Mouse (Mus musculus) embryonic facial prominence, embryonic 11.5 days (tissue): ENCODE measurements around the gene Pced1b. TPM values are rescaled to one million over a fixed set of nuclear protein-coding genes. Genes with fewer than 3 reads are reported as not detected.

Experiments used
- ATAC-seq: fragments of 200-750 bp; cut with Nextera tagmentation; replicated peaks from 2 replicates; pipeline ENCODE4 v1.8.0; 2017; ENCODE audit warnings: low read depth; ENCODE audit not compliant: insufficient number of reproducible peaks, low FRiP score, low TSS enrichment
- DNase-seq: peaks from one replicate; pipeline ENCODE4 v3.0.0-alpha.2; 2015; ENCODE audit warnings: low spot score
- H3K27ac ChIP-seq: fragments of 300-500 bp; sonication (generic); replicated peaks from 2 replicates; pipeline ENCODE4 v1.5.1; 2014; ENCODE audit warnings: mild to moderate bottlenecking, low read depth, low read length, control low read depth
- H3K27me3 ChIP-seq: fragments of 300-500 bp; sonication (generic); 2 replicates; pipeline ENCODE4 v1.6.1; 2014; ENCODE audit warnings: mild to moderate bottlenecking, low read length, moderate library complexity, mixed read lengths; ENCODE audit not compliant: control insufficient read depth, insufficient read depth
- H3K36me3 ChIP-seq: fragments of 300-500 bp; sonication (generic); replicated peaks from 2 replicates; pipeline ENCODE4 v1.6.1; 2014; ENCODE audit warnings: low read depth, mild to moderate bottlenecking, low read length, moderate library complexity, mixed read lengths; ENCODE audit not compliant: control insufficient read depth, insufficient read depth
- H3K4me1 ChIP-seq: fragments of 300-500 bp; sonication (generic); 2 replicates; pipeline ENCODE4 v1.6.1; 2014; ENCODE audit warnings: low read length, mixed read lengths; ENCODE audit not compliant: control insufficient read depth, insufficient read depth
- H3K4me2 ChIP-seq: fragments of 300-500 bp; sonication (generic); 2 replicates; pipeline ENCODE4 v1.6.1; 2014; ENCODE audit warnings: low read depth, mild to moderate bottlenecking, control low read depth, low read length, moderate library complexity
- H3K4me3 ChIP-seq: fragments of 300-500 bp; sonication (generic); 2 replicates; pipeline ENCODE4 v1.5.1; 2014; ENCODE audit warnings: low read depth, low read length, control low read depth
- H3K9ac ChIP-seq: fragments of 300-500 bp; sonication (generic); replicated peaks from 2 replicates; pipeline ENCODE4 v1.6.1; 2014; ENCODE audit warnings: mild to moderate bottlenecking, control low read depth, low read length
- H3K9me3 ChIP-seq: fragments of 300-500 bp; sonication (generic); replicated peaks from 2 replicates; pipeline ENCODE4 v1.6.1; 2016; ENCODE audit warnings: mild to moderate bottlenecking, low read length, inconsistent platforms, mixed read lengths; ENCODE audit not compliant: control insufficient read depth
- WGBS: fragments of 180-500 bp; shearing (Covaris S2); extraction: QIAGEN DNeasy Blood & Tissue Kit; methylation state at CpG from one replicate; pipeline ENCODE4 v1.1.7; 2014; 5-methylcytosine and 5-hydroxymethylcytosine counted together
- polyA plus RNA-seq: library from polyadenylated mRNA; unstranded; fragments of >200 nt; fragmentation: Nextera tagmentation; extraction: Ambion mirVana; gene quantifications from 2 replicates; pipeline ENCODE4 v1.2.1, GENCODE M21; 2014

Gene Pced1b
- polyA plus RNA-seq, 1 experiment from 2014 or later, result 4.3 TPM

DNA sequence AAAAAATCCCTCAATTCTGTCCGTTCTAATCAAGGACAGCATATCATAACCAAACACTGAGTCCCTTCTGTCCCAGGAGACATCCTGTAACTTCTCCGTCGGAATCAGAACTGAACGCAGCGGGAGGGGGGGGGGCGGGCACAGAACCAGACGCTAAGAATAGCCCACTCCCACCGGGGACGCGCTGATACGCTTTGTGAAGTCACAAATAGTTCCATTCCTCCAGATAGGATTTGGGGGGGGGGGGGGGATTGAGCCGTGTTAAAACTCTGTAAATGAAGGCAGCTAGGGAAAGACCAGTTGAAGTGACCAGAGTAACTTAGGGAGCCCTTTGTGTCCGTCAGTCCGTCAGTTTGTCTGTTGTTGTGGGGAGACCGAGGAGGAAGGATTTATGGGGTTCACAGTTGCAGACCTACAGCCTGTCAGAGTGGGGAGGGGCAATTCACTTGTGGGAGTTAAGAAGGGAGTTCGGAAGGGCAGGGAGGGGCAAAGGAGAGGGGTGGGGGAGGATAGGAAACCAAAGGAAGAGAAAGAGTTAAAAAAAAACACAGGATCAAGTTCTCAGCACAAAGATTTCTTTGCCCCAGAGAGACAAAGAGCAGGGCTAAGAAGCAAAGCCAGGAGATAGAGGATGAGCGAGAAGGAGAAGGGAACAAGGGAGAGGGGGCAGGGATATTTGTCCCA lies 91.6 kb downstream of the Pced1b start:
- peak overlapping the region; percentile 44 for H3K4me2 ChIP-seq
- no peak overlapping the region for H3K27ac ChIP-seq
- DNase-seq, result peak; percentile 43
- ATAC-seq, result no peak
- peak overlapping the region; percentile 25 for H3K9ac ChIP-seq
- H3K9me3 ChIP-seq, result no peaks in the 10 kb centered on the region
- peak overlapping the region; percentile 21; the same call in 1 of the 2 replicates for H3K4me3 ChIP-seq
- H3K4me1 ChIP-seq, result no peaks in the 10 kb centered on the region
- 5% methylated on average over 17 of the region's 17 CpGs for WGBS
- H3K36me3 ChIP-seq, result no peaks in the 10 kb centered on the region
- H3K27me3 ChIP-seq, result no peaks in the 10 kb centered on the region

DNA sequence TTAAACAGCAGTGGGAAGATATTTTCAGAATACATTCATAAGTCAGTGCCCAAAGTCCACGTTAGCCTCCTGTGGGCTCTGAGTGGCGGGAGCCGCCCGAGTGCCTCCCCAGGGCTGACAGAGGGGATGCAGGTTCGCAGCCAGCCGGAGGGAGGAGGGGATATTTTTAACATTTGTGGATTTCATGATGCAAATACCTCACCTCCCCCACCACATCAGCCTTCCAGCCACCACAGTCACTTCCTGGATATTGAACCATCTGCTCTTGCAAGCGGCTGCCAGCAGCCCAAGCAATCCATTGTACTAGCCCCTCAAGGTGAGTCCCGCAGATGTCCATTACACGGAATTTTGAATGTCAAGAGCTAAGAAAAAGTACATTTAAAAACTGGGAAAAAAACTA lies 95.4 kb downstream of the Pced1b start:
- H3K36me3 ChIP-seq, result no peaks in the 10 kb centered on the region
- H3K27me3 ChIP-seq, result no peaks in the 10 kb centered on the region
- no peak overlapping the region for H3K27ac ChIP-seq
- ATAC-seq (no peak), DNase-seq (no peak)
- H3K4me2 ChIP-seq, result no peak overlapping the region
- H3K9me3 ChIP-seq, result no peaks in the 10 kb centered on the region
- no peak overlapping the region for H3K4me3 ChIP-seq
- H3K4me1 ChIP-seq, result no peaks in the 10 kb centered on the region
- no peak overlapping the region for H3K9ac ChIP-seq
- WGBS, result 89% methylated on average over 9 of the region's 9 CpGs

DNA sequence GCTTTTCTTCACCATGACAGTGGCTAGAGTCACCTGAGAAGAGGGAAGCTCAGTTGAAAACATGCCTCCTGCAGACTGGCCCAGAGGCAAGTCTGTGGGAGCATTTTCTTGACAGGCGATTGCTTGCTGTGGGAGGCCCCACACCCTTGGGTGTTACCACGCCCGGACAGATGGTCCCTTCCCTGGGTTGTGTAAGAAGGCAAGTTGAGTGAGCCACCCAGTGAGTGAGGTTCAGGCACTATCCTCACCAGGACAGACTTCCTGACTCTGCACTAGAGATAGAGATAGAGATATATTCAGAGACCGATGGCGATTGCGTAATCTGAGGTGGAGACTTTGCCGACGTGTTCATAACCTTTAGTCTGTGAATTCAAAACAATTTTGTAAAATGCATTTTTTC lies 96.0 kb downstream of the Pced1b start:
- WGBS, result 88% methylated on average over 8 of the region's 8 CpGs
- ATAC-seq (no peak), DNase-seq (no peak)
- Histone ChIP-seq H3K4me2 (no peak overlapping the region), H3K36me3 (no peaks in the 10 kb centered on the region), H3K27ac (no peak overlapping the region), H3K4me1 (no peaks in the 10 kb centered on the region), H3K9me3 (no peaks in the 10 kb centered on the region), H3K4me3 (no peak overlapping the region), H3K9ac (no peak overlapping the region), H3K27me3 (no peaks in the 10 kb centered on the region)

DNA sequence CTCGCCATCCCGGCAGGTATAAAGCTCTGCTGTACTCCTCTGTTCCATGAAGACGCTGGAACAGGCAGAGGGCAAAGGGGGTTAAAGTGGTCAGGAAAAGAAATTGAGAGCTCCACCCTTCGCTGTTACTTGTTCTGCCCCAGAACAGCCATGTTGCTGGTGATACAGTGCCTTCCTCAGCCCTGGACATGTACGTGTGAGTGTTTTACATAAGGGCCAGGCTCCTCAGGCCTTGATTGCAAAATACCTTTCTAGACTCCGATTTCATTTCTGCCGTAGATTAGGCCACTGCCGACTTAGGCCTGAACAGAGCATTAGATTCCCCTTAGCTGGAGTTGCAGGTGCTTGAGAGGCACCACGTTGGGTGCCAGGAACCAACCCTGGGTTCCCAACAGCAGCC lies 97.0 kb downstream of the Pced1b start:
- Histone ChIP-seq H3K4me3 (no peak overlapping the region), H3K27me3 (no peaks in the 10 kb centered on the region), H3K27ac (no peak overlapping the region), H3K4me2 (no peak overlapping the region), H3K4me1 (no peaks in the 10 kb centered on the region), H3K9ac (no peak overlapping the region), H3K9me3 (no peaks in the 10 kb centered on the region), H3K36me3 (no peaks in the 10 kb centered on the region)
- DNase-seq (no peak), ATAC-seq (no peak)
- 88% methylated on average over 9 of the region's 9 CpGs for WGBS

DNA sequence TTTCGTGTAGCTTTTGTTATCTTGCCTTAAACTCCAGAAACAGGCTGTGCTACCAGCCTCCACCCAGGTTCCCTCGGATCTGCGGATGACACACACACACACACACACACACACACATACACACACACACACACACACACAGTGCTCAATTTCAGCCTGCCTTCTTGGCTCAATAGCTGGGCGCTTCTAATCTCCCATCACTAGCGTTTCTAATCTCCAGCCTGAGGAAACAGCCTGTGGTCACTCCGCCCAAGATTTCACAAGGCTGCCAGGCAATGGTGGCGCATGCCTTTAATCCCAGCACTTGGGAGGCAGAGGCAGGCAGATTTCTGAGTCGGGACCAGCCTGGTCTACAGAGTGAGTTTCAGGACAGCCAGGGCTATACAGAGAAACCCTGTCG lies 98.2 kb downstream of the Pced1b start:
- H3K27me3 ChIP-seq, result no peaks in the 10 kb centered on the region
- no peak overlapping the region for H3K4me3 ChIP-seq
- no peak overlapping the region for H3K27ac ChIP-seq
- H3K9me3 ChIP-seq, result no peaks in the 10 kb centered on the region
- H3K36me3 ChIP-seq, result no peaks in the 10 kb centered on the region
- 95% methylated on average over 9 of the region's 9 CpGs for WGBS
- H3K9ac ChIP-seq, result no peak overlapping the region
- no peaks in the 10 kb centered on the region for H3K4me1 ChIP-seq
- ATAC-seq, result no peak
- H3K4me2 ChIP-seq, result no peak overlapping the region
- no peak for DNase-seq

DNA sequence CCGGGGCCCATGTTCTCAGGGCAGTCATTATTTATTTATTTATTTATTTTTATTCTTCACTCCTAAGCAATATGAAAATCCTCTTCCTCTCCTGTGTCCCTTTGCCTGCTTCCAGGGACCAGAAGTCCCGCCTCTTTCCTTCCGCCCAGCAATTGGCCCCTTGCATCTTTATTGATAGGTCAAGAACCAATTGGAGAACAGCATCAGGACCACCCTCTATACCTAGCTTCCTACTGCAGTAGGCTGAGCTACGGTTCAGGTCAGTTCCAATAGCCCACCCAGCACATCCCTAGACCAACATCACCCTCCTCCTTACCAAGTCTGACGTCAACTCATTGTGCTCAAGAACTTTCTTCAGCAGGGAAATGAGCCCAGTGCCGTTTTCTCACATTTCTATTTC lies 99.0 kb downstream of the Pced1b start:
- no peak for DNase-seq
- no peaks in the 10 kb centered on the region for H3K27me3 ChIP-seq
- no peaks in the 10 kb centered on the region for H3K4me1 ChIP-seq
- H3K9ac ChIP-seq, result no peak overlapping the region
- no peaks in the 10 kb centered on the region for H3K36me3 ChIP-seq
- no peak overlapping the region for H3K27ac ChIP-seq
- no peaks in the 10 kb centered on the region for H3K9me3 ChIP-seq
- no peak for ATAC-seq
- H3K4me2 ChIP-seq, result no peak overlapping the region
- WGBS, result 70% methylated on average over 6 of the region's 6 CpGs
- no peak overlapping the region for H3K4me3 ChIP-seq

DNA sequence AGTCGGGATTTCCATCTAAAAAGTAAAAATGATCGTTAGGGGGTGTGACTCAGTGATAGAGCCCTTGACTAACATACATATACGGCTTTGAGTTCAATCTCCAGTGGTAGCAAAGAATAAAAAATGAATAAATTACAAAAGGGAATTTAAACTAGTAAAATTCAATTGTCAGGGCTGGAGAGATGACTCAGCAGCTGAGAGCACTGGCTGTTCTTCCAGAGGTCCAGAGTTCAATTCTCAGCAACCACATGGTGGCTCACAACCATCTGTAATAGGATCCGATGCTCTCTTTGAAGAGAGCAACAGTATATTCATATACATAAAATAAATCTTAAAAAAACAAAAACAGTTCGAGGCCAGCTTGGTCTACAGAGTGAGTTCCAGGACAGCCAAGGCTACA lies 99.5 kb downstream of the Pced1b start:
- Histone ChIP-seq H3K9ac (no peak overlapping the region), H3K4me1 (no peaks in the 10 kb centered on the region), H3K27me3 (no peaks in the 10 kb centered on the region), H3K4me2 (no peak overlapping the region), H3K36me3 (no peaks in the 10 kb centered on the region), H3K27ac (no peak overlapping the region), H3K4me3 (no peak overlapping the region), H3K9me3 (no peaks in the 10 kb centered on the region)
- WGBS, result 89% methylated on average over 5 of the region's 5 CpGs
- DNase-seq (no peak), ATAC-seq (no peak)

DNA sequence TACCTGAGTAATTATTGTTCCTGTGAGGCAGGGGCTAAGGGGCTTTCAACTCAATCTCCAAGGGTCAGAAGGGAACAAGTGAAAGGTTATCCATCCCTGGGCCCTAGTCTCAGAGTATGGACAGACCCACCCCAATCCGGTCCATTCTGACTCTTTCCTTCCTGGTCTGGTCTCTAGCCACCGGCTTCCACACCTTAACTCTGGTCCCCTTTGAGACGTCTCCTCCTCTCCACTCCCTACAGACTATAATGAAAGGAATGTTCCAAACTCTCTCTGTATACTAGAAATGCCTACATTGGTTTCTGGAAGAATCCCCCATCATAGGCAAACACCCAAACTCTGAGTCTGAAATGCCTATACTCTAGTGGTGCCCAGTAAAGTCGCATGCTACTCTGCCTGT lies 100.0 kb downstream of the Pced1b start:
- no peaks in the 10 kb centered on the region for H3K4me1 ChIP-seq
- WGBS, result 97% methylated on average over 4 of the region's 4 CpGs
- H3K36me3 ChIP-seq, result no peaks in the 10 kb centered on the region
- H3K4me3 ChIP-seq, result no peak overlapping the region
- DNase-seq (no peak), ATAC-seq (no peak)
- no peaks in the 10 kb centered on the region for H3K27me3 ChIP-seq
- no peaks in the 10 kb centered on the region for H3K9me3 ChIP-seq
- H3K27ac ChIP-seq, result no peak overlapping the region
- no peak overlapping the region for H3K9ac ChIP-seq
- H3K4me2 ChIP-seq, result no peak overlapping the region
